Mouse (Mus musculus) megakaryocyte, embryonic 14.5 days (primary cell): ENCODE data around the gene Brca1.

Experiments used
- FLI1 ChIP-seq: IDR thresholded peaks from 2 replicates; pipeline ENCODE4 v1.6.1; 2012; ENCODE audit warnings: low read length, inconsistent platforms, mixed read lengths
- GATA1 ChIP-seq: IDR thresholded peaks from 3 replicates; pipeline ENCODE4 v1.6.1; 2012; ENCODE audit warnings: mixed read lengths, low read length, inconsistent platforms, borderline replicate concordance

- TF ChIP-seq GATA1, result no peak
- no peak for TF ChIP-seq FLI1
These were observed 26.7 kb downstream of the Brca1 start for GRCm38 (mm10) chr11:101525056-101525455.
